Mouse (Mus musculus) thymus, adult 2 months (tissue): ENCODE measurements around the gene Prex1. TPM values are rescaled to one million over a fixed set of nuclear protein-coding genes. Genes with fewer than 3 reads are reported as not detected.

ENCODE experiments used
- DNase-seq: peaks from one replicate; pipeline ENCODE4 v3.0.0; 2021
- H3K27ac ChIP-seq: fragments of 200-500 bp; 2 replicates; pipeline ENCODE4 v1.5.1; 2012; ENCODE audit warnings: low read length, control low read depth; ENCODE audit not compliant: control insufficient read depth, insufficient read depth
- H3K27me3 ChIP-seq: fragments of 200-500 bp; 2 replicates; pipeline ENCODE4 v1.6.1; 2012; ENCODE audit warnings: mild to moderate bottlenecking, low read length, moderate library complexity, mixed read lengths; ENCODE audit not compliant: control insufficient read depth, insufficient read depth
- H3K36me3 ChIP-seq: fragments of 200-500 bp; 2 replicates; pipeline ENCODE4 v1.6.1; 2012; ENCODE audit warnings: mild to moderate bottlenecking, low read length, moderate library complexity; ENCODE audit not compliant: control insufficient read depth, insufficient read depth
- H3K4me1 ChIP-seq: fragments of 200-500 bp; replicated peaks from 2 replicates; pipeline ENCODE4 v1.6.1; 2012; ENCODE audit warnings: low read length; ENCODE audit not compliant: control insufficient read depth, insufficient read depth
- H3K4me3 ChIP-seq: fragments of 200-500 bp; 2 replicates; pipeline ENCODE4 v1.5.1; 2012; ENCODE audit warnings: mild to moderate bottlenecking, low read length, control low read depth, moderate library complexity; ENCODE audit not compliant: control insufficient read depth, insufficient read depth
- CTCF ChIP-seq: fragments of 200-500 bp; IDR thresholded peaks from 2 replicates; pipeline ENCODE4 v1.5.1; 2012; ENCODE audit warnings: mild to moderate bottlenecking, control low read depth, low read length, moderate library complexity, borderline replicate concordance; ENCODE audit not compliant: control insufficient read depth, poor library complexity, insufficient read depth; ENCODE audit errors: extremely low read depth
- POLR2A ChIP-seq: fragments of 200-500 bp; IDR thresholded peaks from 2 replicates; pipeline ENCODE4 v1.6.1; 2012; ENCODE audit warnings: mild to moderate bottlenecking, low read length, control low read depth, moderate library complexity; ENCODE audit not compliant: control insufficient read depth, poor library complexity, insufficient read depth; ENCODE audit errors: extremely low read depth
- WGBS: fragments of 180-500 bp; shearing (Covaris S2); methylation state at CpG from one replicate; pipeline ENCODE4 v1.1.7; 2018; 5-methylcytosine and 5-hydroxymethylcytosine counted together
- polyA plus RNA-seq: library from polyadenylated mRNA; depleted of rRNA; stranded (reverse); fragments of >200 nt; gene quantifications from 2 replicates; pipeline ENCODE4 v1.2.3, GENCODE M21; 2012

Gene Prex1
- polyA plus RNA-seq, 1 experiment, result 264 TPM

- 74% methylated on average over 10 of the region's 10 CpGs for WGBS
- H3K4me3 ChIP-seq, result no peak overlapping the region
- TF ChIP-seq CTCF (no peak), POLR2A (no peak)
- no peak for DNase-seq
- H3K27ac ChIP-seq, result peak overlapping the region; percentile 87
- peaks cover 88% of the 10 kb centered on the region for H3K4me1 ChIP-seq
- no peaks in the 10 kb centered on the region for H3K36me3 ChIP-seq
- no peaks in the 10 kb centered on the region for H3K27me3 ChIP-seq
These were observed 56.1 kb downstream of the Prex1 start for GRCm38 (mm10) chr2:166657451-166658011.

GRCm38 (mm10) chr2:166656630-166657029 is 57.0 kb downstream of the Prex1 start:
- peak overlapping the region; percentile 87 for H3K27ac ChIP-seq
- H3K27me3 ChIP-seq, result no peaks in the 10 kb centered on the region
- TF ChIP-seq CTCF (no peak), POLR2A (no peak)
- 11% methylated on average over 4 of the region's 4 CpGs for WGBS
- peak; percentile 62 for DNase-seq
- H3K36me3 ChIP-seq, result no peaks in the 10 kb centered on the region
- H3K4me3 ChIP-seq, result no peak overlapping the region
- peaks cover 88% of the 10 kb centered on the region for H3K4me1 ChIP-seq

- H3K36me3 ChIP-seq, result no peaks in the 10 kb centered on the region
- DNase-seq, result peak; percentile 68
- TF ChIP-seq CTCF (no peak), POLR2A (no peak)
- H3K4me3 ChIP-seq, result no peak overlapping the region
- WGBS, result 10% methylated on average over 11 of the region's 11 CpGs
- peaks cover 92% of the 10 kb centered on the region for H3K4me1 ChIP-seq
- no peaks in the 10 kb centered on the region for H3K27me3 ChIP-seq
- peak overlapping the region; percentile 86 for H3K27ac ChIP-seq
These were observed 57.7 kb downstream of the Prex1 start for GRCm38 (mm10) chr2:166655727-166656520.

- H3K27ac ChIP-seq, result peak overlapping the region; percentile 86; the same call in 1 of the 2 replicates
These were observed 58.3 kb downstream of the Prex1 start for GRCm38 (mm10) chr2:166655308-166655707.

GRCm38 (mm10) chr2:166654875-166655274 is 58.8 kb downstream of the Prex1 start:
- 86% methylated on average over 4 of the region's 4 CpGs for WGBS
- H3K27me3 ChIP-seq, result no peaks in the 10 kb centered on the region

More at GRCm38 (mm10) chr2:166655308-166655707, 58.3 kb downstream of the Prex1 start:
- Histone ChIP-seq H3K4me3 (no peak overlapping the region), H3K4me1 (peaks cover 93% of the 10 kb centered on the region), H3K27me3 (no peaks in the 10 kb centered on the region), H3K36me3 (no peaks in the 10 kb centered on the region)
- TF ChIP-seq CTCF (no peak), POLR2A (no peak)
- WGBS, result 89% methylated on average over 4 of the region's 4 CpGs
- DNase-seq, result no peak

GRCm38 (mm10) chr2:166653564-166653963 is 60.1 kb downstream of the Prex1 start:
- Histone ChIP-seq H3K4me1 (peaks cover 90% of the 10 kb centered on the region), H3K27me3 (no peaks in the 10 kb centered on the region), H3K4me3 (no peak overlapping the region), H3K36me3 (no peaks in the 10 kb centered on the region), H3K27ac (peak overlapping the region; percentile 2; the same call in 1 of the 2 replicates)
- TF ChIP-seq CTCF (no peak), POLR2A (no peak)
- 59% methylated on average over 5 of the region's 5 CpGs for WGBS
- no peak for DNase-seq

More at GRCm38 (mm10) chr2:166654875-166655274, 58.8 kb downstream of the Prex1 start:
- H3K4me1 ChIP-seq, result peaks cover 92% of the 10 kb centered on the region
- no peaks in the 10 kb centered on the region for H3K36me3 ChIP-seq
- H3K4me3 ChIP-seq, result no peak overlapping the region
- no peak for DNase-seq
- no peak overlapping the region for H3K27ac ChIP-seq
- TF ChIP-seq CTCF (no peak), POLR2A (no peak)

GRCm38 (mm10) chr2:166652672-166653071 is 61.0 kb downstream of the Prex1 start:
- H3K27me3 ChIP-seq, result no peaks in the 10 kb centered on the region
- peak overlapping the region; percentile 90; the same call in 1 of the 2 replicates for H3K27ac ChIP-seq
- TF ChIP-seq POLR2A (no peak), CTCF (no peak)
- peaks cover 90% of the 10 kb centered on the region for H3K4me1 ChIP-seq
- no peak for DNase-seq
- 52% methylated on average over 4 of the region's 4 CpGs for WGBS
- H3K4me3 ChIP-seq, result no peak overlapping the region
- H3K36me3 ChIP-seq, result no peaks in the 10 kb centered on the region
